Mouse (Mus musculus) gastrocnemius, adult 18-20 months (tissue): ENCODE results near the gene Ltbp2. TPM values are rescaled to one million over a fixed set of nuclear protein-coding genes. Genes with fewer than 3 reads are reported as not detected.
A peak's percentile ranks its signal among the peaks of the same experiment; 100 is the strongest.

Source experiments
- DNase-seq: peaks from one replicate; pipeline ENCODE4 v3.0.0; 2021; ENCODE audit warnings: low spot score
- total RNA-seq, 2 experiments: library from RNA; stranded (reverse); gene quantifications; 2 replicates each; pipeline ENCODE4 v1.2.3; 2021

The Ltbp2 gene
- total RNA-seq, 2 experiments from 2014 or later: 2.6 to 3.1 TPM

DNA sequence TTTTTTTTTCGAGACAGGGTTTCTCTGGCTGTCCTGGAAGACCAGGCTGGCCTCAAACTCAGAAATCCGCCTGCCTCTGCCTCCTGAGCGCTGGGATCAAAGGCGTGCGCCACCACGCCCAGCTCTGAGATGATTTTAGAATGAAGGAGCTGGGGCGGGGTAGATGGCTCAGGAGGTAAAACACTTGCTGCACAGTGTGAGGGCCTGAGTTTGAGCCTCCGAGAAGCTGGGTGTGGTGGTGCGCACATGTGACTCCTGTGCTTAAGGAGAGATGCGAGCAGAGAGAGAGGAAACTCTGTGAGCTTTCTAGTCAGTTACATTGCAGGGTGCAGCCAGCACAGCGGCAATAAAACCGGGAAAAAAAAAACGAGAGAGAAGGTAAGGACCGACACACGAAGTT lies 110.8 kb downstream of the Ltbp2 start:
- no peak for DNase-seq

GRCm38 (mm10) chr12:84764756-84765155 lies 111.6 kb downstream of the Ltbp2 start:
- no peak for DNase-seq

- no peak for DNase-seq
These were observed 112.6 kb downstream of the Ltbp2 start for GRCm38 (mm10) chr12:84763577-84764218.

GRCm38 (mm10) chr12:84762532-84762931 lies 113.8 kb downstream of the Ltbp2 start:
- DNase-seq: no peak

DNA sequence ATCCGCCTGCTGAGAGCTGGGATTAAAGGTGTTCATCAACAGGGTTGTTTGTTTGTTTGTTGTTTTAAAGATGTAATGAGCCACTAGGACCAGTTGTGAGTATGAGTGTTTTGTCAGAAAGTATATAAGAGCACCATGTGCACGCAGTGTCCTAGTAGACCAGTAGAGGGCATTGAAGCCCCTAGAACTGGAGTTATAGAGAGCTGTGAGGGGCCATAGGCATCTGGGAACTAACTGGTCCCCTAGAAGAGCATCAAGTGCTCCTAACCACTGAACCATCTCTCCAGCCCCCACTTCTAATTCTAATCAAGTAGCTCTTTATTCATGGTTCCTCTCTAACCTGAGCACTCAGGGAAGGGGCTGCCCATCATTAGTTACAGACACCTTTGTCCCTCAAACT lies 117.3 kb downstream of the Ltbp2 start:
- no peak for DNase-seq

GRCm38 (mm10) chr12:84756016-84756415 lies 120.3 kb downstream of the Ltbp2 start:
- no peak for DNase-seq

DNA sequence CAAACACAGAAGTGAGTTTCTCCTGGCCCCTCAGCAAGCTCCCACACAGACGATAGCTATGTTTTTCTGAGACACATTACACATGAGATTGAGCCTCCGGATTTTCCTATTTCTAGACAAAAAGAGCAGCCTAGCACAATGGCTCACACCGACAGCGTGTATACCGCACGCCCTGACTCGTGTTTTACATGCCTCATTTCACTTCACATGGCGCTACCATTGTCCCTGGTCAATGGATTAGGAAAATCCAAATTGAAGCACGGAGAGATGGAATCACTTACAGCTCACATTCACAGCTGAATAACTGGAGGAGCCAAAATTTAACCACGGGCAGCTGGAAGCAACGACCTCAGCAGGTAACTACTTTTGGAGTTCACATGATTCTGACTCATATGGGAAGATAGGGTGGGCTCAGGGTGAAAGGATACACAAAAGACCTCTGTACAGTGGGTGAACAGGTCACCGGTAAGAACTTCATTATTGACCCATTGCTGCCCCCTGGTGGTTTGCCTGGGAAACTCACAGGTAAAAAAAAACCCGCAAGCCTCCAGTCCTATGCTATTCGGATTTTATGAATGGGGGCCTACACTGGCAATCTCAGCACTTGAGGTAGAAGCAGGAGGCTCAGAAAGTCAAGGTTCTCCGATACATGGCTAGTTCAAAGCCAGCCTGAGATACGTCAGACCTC lies 121.2 kb downstream of the Ltbp2 start:
- peak; percentile 54 for DNase-seq

GRCm38 (mm10) chr12:84752131-84752977 lies 124.0 kb downstream of the Ltbp2 start:
- DNase-seq: no peak

GRCm38 (mm10) chr12:84750661-84751060 lies 125.7 kb downstream of the Ltbp2 start:
- DNase-seq: peak; percentile 71

- no peak for DNase-seq
These were observed 128.2 kb downstream of the Ltbp2 start for GRCm38 (mm10) chr12:84748134-84748533.

DNA sequence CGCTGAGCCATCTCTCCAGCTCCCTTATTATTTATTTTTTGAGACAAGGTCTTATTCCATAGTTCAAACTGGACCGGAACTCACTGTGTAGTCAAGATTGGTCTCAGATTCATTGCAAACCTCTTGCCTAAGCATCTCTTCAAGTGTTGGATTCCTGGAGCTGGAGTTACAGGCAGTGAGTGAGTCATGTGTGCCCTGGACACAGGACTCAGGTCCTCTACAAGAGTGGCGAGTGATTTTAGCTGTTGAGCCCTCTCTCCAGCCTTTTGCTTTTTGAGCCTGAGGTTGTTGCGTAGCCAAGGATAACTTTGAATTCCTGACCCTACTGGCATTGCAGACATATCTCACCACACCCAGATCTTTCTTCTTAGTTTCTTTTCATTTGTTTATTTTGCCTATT lies 130.6 kb downstream of the Ltbp2 start:
- DNase-seq: no peak

GRCm38 (mm10) chr12:84743496-84743895 lies 132.8 kb downstream of the Ltbp2 start:
- DNase-seq: no peak

DNA sequence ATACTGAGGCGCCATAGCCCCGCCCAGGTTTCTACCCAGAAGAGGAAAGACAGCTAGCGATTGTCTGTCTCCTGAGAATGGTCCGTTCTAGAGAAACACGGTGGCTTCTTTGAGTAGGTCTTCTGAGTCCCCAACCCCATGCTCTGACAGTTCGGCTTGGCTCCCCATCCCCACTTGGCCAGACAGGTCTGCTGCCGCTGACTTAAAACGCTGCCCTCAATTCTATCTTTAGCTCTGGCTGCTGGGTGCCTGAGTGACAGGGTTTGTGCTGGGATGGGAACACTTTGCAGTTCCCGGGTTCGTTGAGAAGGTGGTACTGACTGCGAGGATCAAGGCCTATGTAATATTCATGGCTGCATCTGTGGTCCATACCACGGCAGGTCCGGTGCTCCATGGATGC lies 143.0 kb downstream of the Ltbp2 start:
- DNase-seq: peak; percentile 15

Other genes with a start within 250 kb of the Ltbp2 start
- not detected for gene Vrtn, start 235.5 kb downstream of the Ltbp2 start, total RNA-seq
- not detected for gene Syndig1l, start 177.7 kb downstream of the Ltbp2 start, total RNA-seq
- gene Npc2, start 103.4 kb downstream of the Ltbp2 start, total RNA-seq: 10 to 100 TPM; 14.8 to 15.8 TPM
- gene Isca2, start 103.3 kb downstream of the Ltbp2 start, total RNA-seq: 10 to 100 TPM; 46.8 to 48.2 TPM
- 10 to 100 TPM; 29.7 to 32.1 TPM for gene Fcf1, start 94.4 kb upstream of the Ltbp2 start, total RNA-seq
- gene Arel1, start 94.4 kb upstream of the Ltbp2 start, total RNA-seq: 10 to 100 TPM; 25.5 to 29.4 TPM
- 10 to 100 TPM; 14.4 to 16.4 TPM for gene Ylpm1, start 119.8 kb upstream of the Ltbp2 start, total RNA-seq
- gene Prox2, start 234.2 kb upstream of the Ltbp2 start, total RNA-seq: 1 to 10 TPM; 1.9 to 3.4 TPM
- 100 to 1,000 TPM; 263 to 288 TPM for gene Dlst, start 234.3 kb upstream of the Ltbp2 start, total RNA-seq